Mouse (Mus musculus) heart, embryonic 11.5 days (tissue): ENCODE results near the gene Slc10a4. TPM values are rescaled to one million over a fixed set of nuclear protein-coding genes. Genes with fewer than 3 reads are reported as not detected.

Source experiments
- polyA plus RNA-seq: library from polyadenylated mRNA; unstranded; fragments of >200 nt; fragmentation: Nextera tagmentation; extraction: Ambion mirVana; gene quantifications from 2 replicates; pipeline ENCODE4 v1.2.1, GENCODE M21; 2014

Slc10a4 gene
- polyA plus RNA-seq, 1 experiment from 2014 or later = 0.43 TPM

Other genes with a start within 250 kb of the Slc10a4 start
- gene Tec, start 138.4 kb upstream of the Slc10a4 start, polyA plus RNA-seq = 11.9 and 14.5 TPM in 2 replicates
- gene Slain2, start 92.6 kb upstream of the Slc10a4 start, polyA plus RNA-seq = 23.1 and 25.2 TPM in 2 replicates
- not detected in 2 replicates for gene Gm10135, start 32.2 kb upstream of the Slc10a4 start, polyA plus RNA-seq
- 38.1 and 40.8 TPM in 2 replicates for gene Fryl, start 249.7 kb downstream of the Slc10a4 start, polyA plus RNA-seq